Mouse (Mus musculus) ES-Bruce4 (cell line): ENCODE results near the gene Prickle2. TPM values are rescaled to one million over a fixed set of nuclear protein-coding genes. Genes with fewer than 3 reads are reported as not detected.
A peak's percentile ranks its signal among the peaks of the same experiment; 100 is the strongest.

Experiments used
- H3K27ac ChIP-seq: 2 replicates; pipeline ENCODE4 v1.5.1; 2012; ENCODE audit warnings: low read length, inconsistent platforms; ENCODE audit not compliant: insufficient read depth
- H3K27me3 ChIP-seq: 2 replicates; pipeline ENCODE4 v1.6.1; 2012; ENCODE audit warnings: mild to moderate bottlenecking, low read length, inconsistent platforms; ENCODE audit not compliant: control insufficient read depth, poor library complexity, insufficient read depth, severe bottlenecking
- H3K36me3 ChIP-seq: 2 replicates; pipeline ENCODE4 v1.6.1; 2012; ENCODE audit warnings: inconsistent platforms, mild to moderate bottlenecking, low read length, moderate library complexity; ENCODE audit not compliant: control insufficient read depth, poor library complexity, insufficient read depth, severe bottlenecking
- H3K4me1 ChIP-seq: one replicate; pipeline ENCODE4 v1.8.1; 2011; ENCODE audit warnings: low read length; ENCODE audit not compliant: control insufficient read depth, insufficient read depth
- H3K4me3 ChIP-seq: 2 replicates; pipeline ENCODE4 v1.5.1; 2011; ENCODE audit warnings: low read depth, mild to moderate bottlenecking, low read length
- H3K9ac ChIP-seq: 2 replicates; pipeline ENCODE4 v1.6.1; 2012; ENCODE audit warnings: low read depth, mild to moderate bottlenecking, inconsistent platforms; ENCODE audit not compliant: poor library complexity, severe bottlenecking
- H3K9me3 ChIP-seq: replicated peaks from 2 replicates; pipeline ENCODE4 v1.6.1; 2012; ENCODE audit warnings: mild to moderate bottlenecking, low read length, inconsistent platforms; ENCODE audit not compliant: control insufficient read depth, poor library complexity, insufficient read depth, severe bottlenecking
- CTCF ChIP-seq: IDR thresholded peaks from one replicate; pipeline ENCODE4 v1.8.1; 2011; ENCODE audit warnings: low read depth, low read length
- EP300 ChIP-seq: IDR thresholded peaks from 2 replicates; pipeline ENCODE4 v1.6.1; 2011; ENCODE audit warnings: low read depth, low read length; ENCODE audit not compliant: insufficient read depth
- POLR2A ChIP-seq: IDR thresholded peaks from one replicate; pipeline ENCODE4 v1.8.1; 2011; ENCODE audit warnings: low read length; ENCODE audit not compliant: insufficient read depth
- polyA plus RNA-seq: library from polyadenylated mRNA; stranded (reverse); fragments of >200 nt; gene quantifications from 2 replicates; pipeline ENCODE4 v1.2.4, GENCODE M21; 2011; ENCODE audit warnings: low read depth; ENCODE audit not compliant: missing spikeins, insufficient read depth, insufficient read length

The Prickle2 gene
- polyA plus RNA-seq, 1 experiment, result 3.3 TPM

DNA sequence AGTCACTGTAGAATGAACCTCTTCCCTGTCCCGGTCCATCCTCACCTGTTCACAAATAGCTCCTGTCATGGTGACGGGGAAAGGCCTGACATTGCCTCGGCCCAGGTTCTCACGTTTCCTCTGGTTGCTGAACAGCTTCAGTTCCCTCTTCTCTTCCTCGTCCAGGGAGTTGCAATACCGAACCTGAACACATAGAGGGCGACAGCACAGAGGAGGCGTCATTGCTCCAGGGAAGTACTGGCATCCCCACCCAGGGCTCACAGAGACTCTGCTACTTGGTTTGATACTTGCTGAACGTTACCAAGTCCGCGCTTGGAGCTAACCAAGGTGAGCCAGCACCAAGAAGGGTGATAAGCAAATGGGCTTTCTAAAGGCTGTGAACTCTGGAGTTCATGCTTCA is 283.7 kb downstream of the Prickle2 start:
- no peaks in the 10 kb centered on the region for H3K9me3 ChIP-seq
- TF ChIP-seq CTCF (peak; percentile 69), EP300 (no peak), POLR2A (no peak)
- H3K27me3 ChIP-seq, result no peaks in the 10 kb centered on the region
- H3K9ac ChIP-seq, result no peak overlapping the region
- H3K36me3 ChIP-seq, result no peaks in the 10 kb centered on the region
- no peak overlapping the region for H3K27ac ChIP-seq
- no peaks in the 10 kb centered on the region for H3K4me1 ChIP-seq
- H3K4me3 ChIP-seq, result no peak overlapping the region

DNA sequence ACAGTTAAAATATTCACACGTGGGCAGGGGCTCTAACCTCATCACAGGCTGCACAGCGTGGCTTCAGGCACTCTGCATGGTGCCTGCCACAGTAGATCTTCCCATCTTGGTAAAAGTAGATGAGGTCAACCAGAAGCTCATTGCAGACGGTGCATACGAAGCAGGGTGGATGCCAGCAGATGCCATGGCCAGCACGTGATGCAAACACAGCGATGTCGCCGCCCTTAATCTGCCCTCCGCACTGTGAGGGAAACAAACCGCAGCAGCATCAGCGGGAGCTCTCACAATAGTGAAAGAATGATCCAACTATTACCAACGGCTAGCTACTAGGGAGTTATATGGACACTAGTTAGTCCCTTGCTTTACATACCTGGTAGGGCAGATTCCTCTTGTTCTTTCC is 285.8 kb downstream of the Prickle2 start:
- Histone ChIP-seq H3K27ac (no peak overlapping the region), H3K9ac (no peak overlapping the region), H3K9me3 (no peaks in the 10 kb centered on the region), H3K36me3 (no peaks in the 10 kb centered on the region), H3K4me3 (no peak overlapping the region), H3K4me1 (no peaks in the 10 kb centered on the region), H3K27me3 (no peaks in the 10 kb centered on the region)
- no peak for TF ChIP-seq EP300
- TF ChIP-seq CTCF, result no peak
- no peak for TF ChIP-seq POLR2A

DNA sequence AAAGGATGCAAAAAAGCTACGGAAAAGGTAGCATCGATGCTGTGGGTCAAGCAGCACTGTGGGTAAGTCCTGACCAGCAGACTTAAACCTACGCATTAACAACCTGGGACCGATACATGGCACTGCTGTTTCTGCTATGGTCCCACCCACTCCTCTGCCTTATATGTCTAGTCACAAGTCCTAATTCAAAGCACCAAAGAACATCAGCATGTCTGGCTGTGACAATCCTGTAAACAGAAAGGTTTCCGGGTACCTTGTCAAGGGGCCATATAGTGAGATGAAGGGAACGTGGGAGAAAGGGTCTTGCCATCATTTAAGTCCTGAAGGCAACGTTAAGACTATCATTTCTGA is 290.6 kb downstream of the Prickle2 start:
- no peaks in the 10 kb centered on the region for H3K9me3 ChIP-seq
- no peak overlapping the region for H3K9ac ChIP-seq
- no peak overlapping the region for H3K4me3 ChIP-seq
- TF ChIP-seq CTCF (no peak), POLR2A (no peak)
- no peaks in the 10 kb centered on the region for H3K36me3 ChIP-seq
- no peaks in the 10 kb centered on the region; the same call in 1 of the 2 replicates for H3K27me3 ChIP-seq
- no peak overlapping the region for H3K27ac ChIP-seq
- H3K4me1 ChIP-seq, result no peaks in the 10 kb centered on the region

DNA sequence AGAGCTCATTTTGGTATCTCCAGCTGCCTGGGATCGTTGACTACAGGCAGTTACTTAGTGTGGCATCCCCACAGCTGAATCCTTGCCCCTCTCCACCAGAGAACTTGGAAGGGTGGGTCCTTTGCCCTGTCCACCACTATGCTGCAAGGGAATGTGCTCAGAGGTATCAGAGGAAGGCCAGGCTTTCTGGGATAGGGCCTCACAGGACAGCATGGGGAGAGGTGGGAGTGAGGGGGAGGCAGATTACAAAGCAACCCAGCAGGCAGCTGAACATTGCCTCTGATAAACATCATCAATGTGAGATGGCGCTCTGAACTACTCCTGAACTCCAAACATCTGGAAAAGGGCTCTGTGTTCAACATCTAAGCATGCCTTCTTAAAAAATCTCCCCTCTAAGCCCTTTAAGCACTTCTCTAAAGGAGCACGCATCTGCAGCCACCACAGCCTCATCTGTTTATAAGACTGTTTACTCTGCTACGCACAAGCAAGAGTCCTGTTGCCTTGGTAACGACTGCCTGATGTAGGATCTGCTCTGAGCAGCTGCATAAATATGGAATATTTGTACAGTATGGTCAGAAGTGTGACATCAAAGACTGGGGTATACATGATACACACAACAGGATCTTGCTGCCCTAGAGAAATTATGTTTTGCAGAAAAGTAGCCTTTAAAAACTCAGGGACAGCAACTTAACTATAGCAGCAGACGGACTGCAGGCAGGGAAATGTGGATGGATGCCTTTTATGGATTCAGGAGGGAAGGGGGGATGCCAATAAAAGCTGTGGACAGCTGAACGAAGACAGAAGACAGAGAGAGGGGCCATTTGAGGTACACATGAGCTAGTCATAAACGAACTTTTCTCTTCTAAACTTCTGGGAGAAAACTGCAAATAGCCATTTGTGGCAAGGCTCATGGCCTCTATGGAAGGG is 291.2 kb downstream of the Prickle2 start:
- H3K27ac ChIP-seq, result no peak overlapping the region
- H3K27me3 ChIP-seq, result no peaks in the 10 kb centered on the region; the same call in 1 of the 2 replicates
- no peaks in the 10 kb centered on the region for H3K4me1 ChIP-seq
- no peak overlapping the region for H3K4me3 ChIP-seq
- H3K9ac ChIP-seq, result no peak overlapping the region
- no peaks in the 10 kb centered on the region for H3K36me3 ChIP-seq
- TF ChIP-seq POLR2A, result no peak
- TF ChIP-seq EP300, result no peak
- no peak for TF ChIP-seq CTCF
- H3K9me3 ChIP-seq, result no peaks in the 10 kb centered on the region

DNA sequence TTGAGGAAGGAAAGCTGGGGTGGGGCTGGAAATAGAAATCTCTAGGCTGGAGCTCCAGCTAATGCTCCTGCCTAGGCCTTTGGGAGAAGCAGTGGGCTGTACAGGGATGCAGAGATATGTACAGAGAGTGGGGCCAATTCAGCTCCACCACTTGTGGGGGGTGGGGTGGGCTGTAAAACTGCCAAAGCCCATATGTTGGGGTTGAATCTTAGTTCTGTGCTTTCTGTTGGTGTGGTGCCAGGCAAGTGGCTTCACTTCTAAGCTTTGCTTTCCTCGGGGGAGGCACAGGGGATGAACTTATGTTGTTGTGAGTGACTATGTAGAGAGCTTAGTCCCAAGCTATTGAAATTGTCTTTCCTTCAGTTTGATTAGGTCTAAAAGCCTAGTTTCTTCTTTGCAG is 292.0 kb downstream of the Prickle2 start:
- Histone ChIP-seq H3K27me3 (no peaks in the 10 kb centered on the region; the same call in 1 of the 2 replicates), H3K36me3 (no peaks in the 10 kb centered on the region), H3K4me3 (no peak overlapping the region), H3K9me3 (no peaks in the 10 kb centered on the region), H3K9ac (no peak overlapping the region), H3K27ac (no peak overlapping the region), H3K4me1 (no peaks in the 10 kb centered on the region)
- TF ChIP-seq CTCF (no peak), POLR2A (no peak), EP300 (no peak)

DNA sequence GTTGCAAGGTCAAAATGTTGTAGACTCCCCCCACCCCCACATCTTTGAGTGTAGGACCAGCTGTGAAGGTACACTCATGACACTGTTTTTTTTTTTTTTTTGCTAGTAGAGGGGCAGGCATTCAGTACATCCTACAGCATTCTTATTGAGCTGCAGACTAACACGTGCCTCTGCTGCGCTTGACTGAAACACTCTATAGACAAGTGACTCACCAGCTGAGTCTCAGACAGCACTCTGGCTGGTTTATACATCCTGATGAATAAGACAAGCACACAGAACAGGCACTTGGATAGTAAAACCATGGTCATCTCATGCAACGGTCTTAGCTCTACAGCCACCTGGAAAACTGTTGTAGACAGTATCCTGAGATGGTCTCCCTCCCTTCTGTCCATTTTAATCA is 296.2 kb downstream of the Prickle2 start:
- TF ChIP-seq POLR2A (no peak), EP300 (no peak), CTCF (no peak)
- Histone ChIP-seq H3K27ac (no peak overlapping the region), H3K36me3 (no peaks in the 10 kb centered on the region), H3K27me3 (no peaks in the 10 kb centered on the region; the same call in 1 of the 2 replicates), H3K9me3 (no peaks in the 10 kb centered on the region), H3K4me3 (no peak overlapping the region), H3K9ac (no peak overlapping the region), H3K4me1 (no peaks in the 10 kb centered on the region)
